Mouse (Mus musculus): ENCODE measurements around the gene Stam.
"Not testable (repeated sequence)": the region's sequence is repeated elsewhere in the genome, so short reads cannot be mapped to it uniquely, and the experiment has no call there.

Gene Stam

DNA sequence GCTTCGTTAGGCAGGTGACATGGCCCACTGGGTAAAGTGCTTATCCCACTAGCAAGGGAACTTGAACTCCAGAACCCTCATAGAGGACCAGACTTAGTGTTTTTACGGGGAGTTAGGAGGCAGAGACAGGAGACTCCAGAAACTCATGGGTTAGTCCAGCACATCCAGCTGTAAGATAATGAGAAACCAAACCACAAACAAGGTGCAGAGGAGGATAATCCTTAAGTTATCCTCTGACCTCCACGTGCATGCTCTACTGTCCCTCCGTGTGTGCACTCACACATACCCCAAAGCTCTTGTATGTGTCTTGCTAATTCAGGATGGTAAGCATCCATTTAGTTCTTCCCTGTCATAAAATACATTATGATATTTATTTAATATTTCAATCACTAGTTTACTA is 117.7 kb downstream of the Stam start:
- DNase-seq (ENCODE audit: low read depth, low spot score): no peak

DNA sequence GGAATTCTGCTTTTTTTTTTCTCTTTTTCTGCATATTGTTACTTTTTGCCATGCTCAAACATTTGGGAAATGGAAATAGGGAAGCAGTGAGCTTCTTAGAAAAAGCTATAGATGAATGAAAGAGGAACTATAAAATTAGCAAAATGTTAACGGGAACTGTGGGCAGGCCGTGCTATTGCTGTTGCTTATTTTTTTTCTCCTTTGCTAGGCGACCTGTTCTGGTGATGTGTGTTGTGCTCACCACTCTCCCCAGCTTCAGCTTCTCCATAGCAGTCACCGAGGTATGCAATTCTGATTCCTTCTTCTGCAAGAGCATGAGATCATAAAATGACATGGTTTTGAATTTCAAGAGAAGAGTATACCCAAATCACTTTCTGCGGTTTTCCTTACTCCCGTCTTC is 118.1 kb downstream of the Stam start:
- DNase-seq (ENCODE audit: low read depth, low spot score): no peak

DNA sequence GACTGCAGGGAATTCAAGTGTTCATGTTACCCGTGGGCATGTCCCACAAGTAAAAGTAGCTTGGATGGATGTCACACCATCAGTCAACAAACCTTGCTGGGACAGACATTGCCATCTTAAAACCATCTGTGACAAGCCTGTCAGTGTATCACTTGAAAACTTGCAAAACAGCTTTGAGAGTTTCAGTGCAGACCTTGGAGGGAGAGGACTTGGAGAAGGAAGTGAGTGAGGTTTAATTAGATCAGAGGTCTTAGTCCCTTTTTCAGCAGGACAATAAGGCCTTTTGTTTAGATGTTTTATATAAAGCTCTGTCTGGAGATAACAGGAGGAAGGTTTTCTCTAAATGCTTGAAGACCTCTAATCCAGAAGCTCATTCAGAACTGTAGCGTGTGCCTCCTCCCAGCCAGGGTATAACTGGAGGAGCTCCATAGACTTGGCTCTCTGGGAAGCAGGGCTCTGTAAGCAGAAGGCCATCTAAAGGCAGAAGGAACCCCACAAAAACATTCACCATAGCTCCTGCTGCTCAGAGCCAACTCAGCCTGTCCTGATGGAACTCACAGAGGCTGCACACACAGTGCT is 124.5 kb downstream of the Stam start:
- DNase-seq (ENCODE audit: low read depth, low spot score): not testable (repeated sequence)
